Mouse (Mus musculus) urinary bladder, postnatal 36 days (tissue): ENCODE measurements around the gene Pafah1b1.

Experiments
- DNase-seq, 2 experiments: peaks; one replicate each; pipeline ENCODE4 v3.0.0; 2022; ENCODE audit warnings: low spot score in 2 of 2, mixed read lengths in 1 of 2

Pafah1b1 gene

GRCm38 (mm10) chr11:74662221-74662620 is 62.2 kb downstream of the Pafah1b1 start:
- DNase-seq: no peak

GRCm38 (mm10) chr11:74661641-74662040 is 62.8 kb downstream of the Pafah1b1 start:
- DNase-seq: no peak

- no peak for DNase-seq
Measured at GRCm38 (mm10) chr11:74660336-74660735, 64.1 kb downstream of the Pafah1b1 start.

GRCm38 (mm10) chr11:74655941-74656340 is 68.5 kb downstream of the Pafah1b1 start:
- no peak for DNase-seq

GRCm38 (mm10) chr11:74653385-74653784 is 71.1 kb downstream of the Pafah1b1 start:
- DNase-seq: no peak

- DNase-seq: peak in 1 of 2 experiments; percentile 59
Measured at GRCm38 (mm10) chr11:74652791-74653191, 71.7 kb downstream of the Pafah1b1 start.

- no peak for DNase-seq
Measured at GRCm38 (mm10) chr11:74650576-74651100, 73.8 kb downstream of the Pafah1b1 start.

GRCm38 (mm10) chr11:74649647-74650551 is 74.6 kb downstream of the Pafah1b1 start:
- peak; percentile 41 to 66 for DNase-seq

- peak; percentile 97 to 98 for DNase-seq
Measured at GRCm38 (mm10) chr11:74649095-74649646, 75.3 kb downstream of the Pafah1b1 start, which contains the start of gene Cluh. TSS of gene Cluh (plus strand) at chr11:74649495.

- no peak for DNase-seq
Measured at GRCm38 (mm10) chr11:74648676-74649075, 75.8 kb downstream of the Pafah1b1 start.

GRCm38 (mm10) chr11:74647966-74648365 is 76.5 kb downstream of the Pafah1b1 start:
- no peak for DNase-seq

GRCm38 (mm10) chr11:74639628-74640027 is 84.8 kb downstream of the Pafah1b1 start:
- no peak for DNase-seq

- DNase-seq: no peak
Measured at GRCm38 (mm10) chr11:74638791-74639411, 85.6 kb downstream of the Pafah1b1 start.

- peak; percentile 73 to 84 for DNase-seq
Measured at GRCm38 (mm10) chr11:74637971-74638790, 86.3 kb downstream of the Pafah1b1 start.

GRCm38 (mm10) chr11:74637486-74637885 is 87.0 kb downstream of the Pafah1b1 start:
- no peak for DNase-seq

- peak in 1 of 2 experiments; percentile 53 for DNase-seq
Measured at GRCm38 (mm10) chr11:74634490-74635275, 89.8 kb downstream of the Pafah1b1 start.

- no peak for DNase-seq
Measured at GRCm38 (mm10) chr11:74631880-74632789, 92.3 kb downstream of the Pafah1b1 start.

GRCm38 (mm10) chr11:74627481-74627880 is 97.0 kb downstream of the Pafah1b1 start:
- DNase-seq: no peak

GRCm38 (mm10) chr11:74625333-74625732 is 99.1 kb downstream of the Pafah1b1 start:
- DNase-seq: no peak
